Mouse (Mus musculus) limb, embryonic 11.5 days (tissue): ENCODE measurements around the gene Uspl1. TPM values are rescaled to one million over a fixed set of nuclear protein-coding genes. Genes with fewer than 3 reads are reported as not detected.

Experiments used
- ATAC-seq: fragments of 200-750 bp; cut with Nextera tagmentation; 2 replicates; pipeline ENCODE4 v1.8.0; 2017; ENCODE audit warnings: low read depth; ENCODE audit not compliant: insufficient number of reproducible peaks, low FRiP score, low TSS enrichment
- DNase-seq: peaks from one replicate; pipeline ENCODE4 v3.0.0-alpha.2; 2015; ENCODE audit warnings: low spot score
- H3K27ac ChIP-seq: fragments of 300-500 bp; sonication (generic); replicated peaks from 2 replicates; pipeline ENCODE4 v1.5.1; 2014; ENCODE audit warnings: low read depth, mild to moderate bottlenecking, low read length
- H3K27me3 ChIP-seq: fragments of 300-500 bp; sonication (generic); 2 replicates; pipeline ENCODE4 v1.6.1; 2014; ENCODE audit warnings: mild to moderate bottlenecking, low read length, mixed read lengths; ENCODE audit not compliant: control insufficient read depth, insufficient read depth
- H3K36me3 ChIP-seq: fragments of 300-500 bp; sonication (generic); 2 replicates; pipeline ENCODE4 v1.6.1; 2014; ENCODE audit warnings: mild to moderate bottlenecking, low read length, moderate library complexity, mixed read lengths; ENCODE audit not compliant: control insufficient read depth, insufficient read depth
- H3K4me1 ChIP-seq: fragments of 300-500 bp; sonication (generic); 2 replicates; pipeline ENCODE4 v1.6.1; 2014; ENCODE audit warnings: low read length, mixed read lengths; ENCODE audit not compliant: control insufficient read depth, insufficient read depth
- H3K4me2 ChIP-seq: fragments of 300-500 bp; sonication (generic); 2 replicates; pipeline ENCODE4 v1.6.1; 2014; ENCODE audit warnings: low read depth, mild to moderate bottlenecking, moderate library complexity; ENCODE audit not compliant: severe bottlenecking
- H3K4me3 ChIP-seq: fragments of 300-500 bp; sonication (generic); 2 replicates; pipeline ENCODE4 v1.5.1; 2014; ENCODE audit warnings: low read depth, low read length
- H3K9ac ChIP-seq: fragments of 300-500 bp; sonication (generic); 2 replicates; pipeline ENCODE4 v1.6.1; 2014; ENCODE audit warnings: mild to moderate bottlenecking, low read length
- H3K9me3 ChIP-seq: fragments of 300-500 bp; sonication (generic); 2 replicates; pipeline ENCODE4 v1.6.1; 2016; ENCODE audit warnings: low read length; ENCODE audit not compliant: control insufficient read depth
- WGBS: fragments of 180-500 bp; shearing (Covaris S2); extraction: QIAGEN DNeasy Blood & Tissue Kit; methylation state at CpG from one replicate; pipeline ENCODE4 v1.1.7; 2014; 5-methylcytosine and 5-hydroxymethylcytosine counted together
- polyA plus RNA-seq: library from polyadenylated mRNA; unstranded; fragments of >200 nt; fragmentation: Nextera tagmentation; extraction: Ambion mirVana; gene quantifications from 2 replicates; pipeline ENCODE4 v1.2.1, GENCODE M21; 2014

The Uspl1 gene
- polyA plus RNA-seq, 1 experiment from 2014 or later, result 81.8 TPM

GRCm38 (mm10) chr5:149209328-149209727 is 25.2 kb downstream of the Uspl1 start:
- 85% methylated on average over 8 of the region's 8 CpGs for WGBS
- peaks cover 36% of the 10 kb centered on the region for H3K36me3 ChIP-seq
- DNase-seq, result no peak

GRCm38 (mm10) chr5:149211041-149211440 is 26.9 kb downstream of the Uspl1 start:
- DNase-seq, result no peak
- ATAC-seq, result no peak
- H3K4me1 ChIP-seq, result no peaks in the 10 kb centered on the region
- no peak overlapping the region for H3K27ac ChIP-seq
- H3K4me2 ChIP-seq, result no peak overlapping the region
- 95% methylated on average over 4 of the region's 4 CpGs for WGBS
- no peak overlapping the region for H3K9ac ChIP-seq
- H3K36me3 ChIP-seq, result peaks cover 23% of the 10 kb centered on the region; the same call in 1 of the 2 replicates
- H3K4me3 ChIP-seq, result no peak overlapping the region
- no peaks in the 10 kb centered on the region for H3K27me3 ChIP-seq
- H3K9me3 ChIP-seq, result no peaks in the 10 kb centered on the region

More at GRCm38 (mm10) chr5:149209328-149209727, 25.2 kb downstream of the Uspl1 start:
- H3K9ac ChIP-seq, result no peak overlapping the region
- H3K4me1 ChIP-seq, result no peaks in the 10 kb centered on the region
- ATAC-seq, result no peak
- H3K27ac ChIP-seq, result no peak overlapping the region
- H3K27me3 ChIP-seq, result no peaks in the 10 kb centered on the region
- no peaks in the 10 kb centered on the region for H3K9me3 ChIP-seq
- no peak overlapping the region for H3K4me2 ChIP-seq
- H3K4me3 ChIP-seq, result no peak overlapping the region

- Histone ChIP-seq H3K36me3 (peaks cover 23% of the 10 kb centered on the region; the same call in 1 of the 2 replicates), H3K9ac (no peak overlapping the region), H3K4me2 (no peak overlapping the region), H3K27ac (no peak overlapping the region), H3K9me3 (no peaks in the 10 kb centered on the region), H3K27me3 (no peaks in the 10 kb centered on the region), H3K4me3 (no peak overlapping the region), H3K4me1 (no peaks in the 10 kb centered on the region)
- no peak for ATAC-seq
- DNase-seq, result no peak
- 92% methylated on average over 4 of the region's 4 CpGs for WGBS
Observed at GRCm38 (mm10) chr5:149212806-149213205, 28.7 kb downstream of the Uspl1 start.

- Histone ChIP-seq H3K27me3 (no peaks in the 10 kb centered on the region), H3K9ac (no peak overlapping the region), H3K4me1 (no peaks in the 10 kb centered on the region), H3K36me3 (peaks cover 17% of the 10 kb centered on the region; the same call in 1 of the 2 replicates), H3K9me3 (no peaks in the 10 kb centered on the region), H3K4me2 (no peak overlapping the region), H3K4me3 (no peak overlapping the region), H3K27ac (no peak overlapping the region)
- ATAC-seq, result no peak
- DNase-seq, result no peak
- WGBS, result 99% methylated on average over 7 of the region's 7 CpGs
Observed at GRCm38 (mm10) chr5:149215540-149215939, 31.4 kb downstream of the Uspl1 start.

GRCm38 (mm10) chr5:149217524-149218357 is 33.6 kb downstream of the Uspl1 start:
- no peak overlapping the region for H3K4me2 ChIP-seq
- H3K27me3 ChIP-seq, result no peaks in the 10 kb centered on the region
- no peaks in the 10 kb centered on the region for H3K9me3 ChIP-seq
- H3K4me1 ChIP-seq, result no peaks in the 10 kb centered on the region
- no peak overlapping the region for H3K9ac ChIP-seq
- WGBS, result 85% methylated on average over 6 of the region's 6 CpGs
- no peak overlapping the region for H3K4me3 ChIP-seq
- H3K36me3 ChIP-seq, result peaks cover 11% of the 10 kb centered on the region; the same call in 1 of the 2 replicates
- ATAC-seq (no peak), DNase-seq (no peak)
- no peak overlapping the region for H3K27ac ChIP-seq

GRCm38 (mm10) chr5:149219493-149219892 is 35.3 kb downstream of the Uspl1 start:
- Histone ChIP-seq H3K36me3 (no peaks in the 10 kb centered on the region), H3K27me3 (no peaks in the 10 kb centered on the region), H3K4me2 (no peak overlapping the region), H3K27ac (no peak overlapping the region), H3K4me1 (0 out of 2 replicates have a peak, but pooled peaks cover 2% of the 10 kb centered on the region), H3K9ac (no peak overlapping the region), H3K4me3 (no peak overlapping the region), H3K9me3 (no peaks in the 10 kb centered on the region)
- DNase-seq, result no peak
- ATAC-seq, result no peak
- 83% methylated on average over 3 of the region's 3 CpGs for WGBS

GRCm38 (mm10) chr5:149221355-149221754 is 37.2 kb downstream of the Uspl1 start:
- DNase-seq (no peak), ATAC-seq (no peak)
- no peak overlapping the region for H3K4me3 ChIP-seq
- WGBS, result 90% methylated on average over 4 of the region's 4 CpGs
- H3K27me3 ChIP-seq, result no peaks in the 10 kb centered on the region
- H3K27ac ChIP-seq, result no peak overlapping the region
- H3K4me2 ChIP-seq, result no peak overlapping the region
- no peaks in the 10 kb centered on the region for H3K9me3 ChIP-seq
- H3K9ac ChIP-seq, result no peak overlapping the region
- H3K4me1 ChIP-seq, result 0 out of 2 replicates have a peak, but pooled peaks cover 2% of the 10 kb centered on the region
- no peaks in the 10 kb centered on the region for H3K36me3 ChIP-seq

GRCm38 (mm10) chr5:149224666-149225065 is 40.5 kb downstream of the Uspl1 start:
- Histone ChIP-seq H3K36me3 (no peaks in the 10 kb centered on the region), H3K9ac (no peak overlapping the region), H3K4me3 (no peak overlapping the region), H3K4me1 (0 out of 2 replicates have a peak, but pooled peaks cover 2% of the 10 kb centered on the region), H3K27me3 (no peaks in the 10 kb centered on the region), H3K27ac (no peak overlapping the region), H3K9me3 (no peaks in the 10 kb centered on the region), H3K4me2 (no peak overlapping the region)
- WGBS, result 46% methylated on average over 7 of the region's 7 CpGs
- DNase-seq (no peak), ATAC-seq (no peak)
